Mouse (Mus musculus): ENCODE data around the gene Sox2.

Gene Sox2

GRCm38 (mm10) chr3:34649726-34650620 is at the start of gene Sox2:
Gene Sox2 (plus strand): TSS chr3:34650405.
- no peak for DNase-seq (ENCODE audit: low spot score in 2 of 2)

DNA sequence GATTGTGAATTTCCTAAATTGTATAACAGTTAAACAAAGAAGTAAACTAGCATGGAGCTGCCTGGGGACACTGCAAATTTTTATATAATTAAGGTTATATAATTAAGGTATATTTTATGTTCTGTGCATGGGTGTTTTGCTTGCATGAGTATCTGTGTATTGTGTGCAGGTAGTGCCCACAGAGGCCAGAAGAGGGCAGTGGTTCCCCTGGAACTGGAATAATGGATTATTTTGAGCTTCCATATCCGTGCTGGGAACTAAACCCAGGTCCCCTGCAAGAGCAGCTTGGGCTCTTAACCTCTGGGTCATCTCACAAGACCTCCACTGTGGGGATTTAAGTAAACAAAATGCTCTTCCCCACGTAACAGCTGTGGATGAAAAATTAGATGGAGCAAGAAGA is 49.1 kb upstream of the Sox2 start:
- no peak for DNase-seq (ENCODE audit: low spot score in 2 of 2)

DNA sequence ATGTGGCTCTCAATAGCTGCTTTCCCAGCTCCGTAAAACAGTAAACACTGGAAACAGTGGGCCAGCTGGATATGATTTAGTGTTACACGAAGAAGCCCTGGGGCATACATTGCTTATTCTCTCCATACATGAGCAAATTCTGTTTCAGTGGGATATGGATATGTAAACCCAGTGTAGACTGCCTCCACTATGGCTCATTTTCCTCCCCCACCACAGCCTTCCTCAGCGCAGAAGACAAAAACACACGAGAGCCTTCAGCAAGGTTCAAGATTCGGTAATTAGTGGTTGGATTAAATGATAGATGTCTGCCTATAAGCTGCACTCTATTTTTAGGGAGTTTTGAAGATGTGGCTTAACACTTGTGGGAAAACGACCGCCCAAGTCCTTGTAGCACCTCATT is 36.1 kb upstream of the Sox2 start:
- DNase-seq (ENCODE audit: low spot score in 2 of 2) = no peak

DNA sequence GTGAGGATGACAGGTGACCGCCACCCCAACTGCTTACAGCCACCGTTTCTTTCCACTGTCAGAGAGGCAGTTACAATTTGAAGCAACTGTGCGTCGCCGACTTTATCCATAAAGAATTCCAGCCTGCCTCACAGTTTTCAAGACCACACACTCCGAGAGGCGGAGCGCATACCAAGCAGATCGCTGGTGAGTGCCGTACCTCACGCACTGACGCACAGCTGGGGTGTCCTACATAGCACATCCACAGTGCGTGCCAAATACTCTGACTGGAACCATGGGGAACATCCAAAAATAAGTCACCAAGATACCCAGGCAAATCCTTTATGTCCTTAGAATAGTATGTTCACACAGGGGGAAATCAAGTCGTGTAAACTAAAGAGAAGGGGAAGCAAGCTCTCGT is 34.7 kb upstream of the Sox2 start:
- DNase-seq (ENCODE audit: low spot score in 2 of 2) = no peak

GRCm38 (mm10) chr3:34618934-34619333 is 31.3 kb upstream of the Sox2 start:
- no peak for DNase-seq (ENCODE audit: low spot score in 2 of 2)

GRCm38 (mm10) chr3:34620121-34620520 is 30.1 kb upstream of the Sox2 start:
- no peak for DNase-seq (ENCODE audit: low spot score in 2 of 2)

DNA sequence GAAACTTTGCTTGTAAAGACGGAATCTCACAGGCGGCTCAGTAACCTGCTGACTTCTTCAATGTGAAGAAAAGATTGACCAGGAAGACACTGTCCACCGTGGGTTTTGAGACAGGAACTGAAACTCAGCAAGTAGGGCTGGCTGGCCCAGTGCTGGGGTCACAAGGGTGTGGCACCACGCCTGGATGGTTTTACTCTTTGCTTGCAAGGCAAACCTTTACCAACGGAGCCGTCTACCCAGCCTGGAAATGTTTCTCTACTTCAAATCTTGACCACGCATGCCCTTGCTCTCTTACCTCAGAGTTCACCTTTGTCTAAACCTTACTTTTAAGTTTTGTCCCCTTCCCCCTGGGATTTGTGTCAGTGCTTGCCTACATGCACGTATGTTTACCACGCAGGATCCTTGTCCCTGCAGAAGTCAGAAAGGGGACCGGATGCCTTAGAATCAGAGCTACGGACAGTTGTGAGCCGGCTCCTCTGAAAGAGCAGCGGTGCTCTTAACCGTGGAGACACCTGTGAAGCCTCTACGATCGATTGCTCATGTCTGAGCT is 25.4 kb upstream of the Sox2 start:
- no peak for DNase-seq (ENCODE audit: low spot score in 2 of 2)

DNA sequence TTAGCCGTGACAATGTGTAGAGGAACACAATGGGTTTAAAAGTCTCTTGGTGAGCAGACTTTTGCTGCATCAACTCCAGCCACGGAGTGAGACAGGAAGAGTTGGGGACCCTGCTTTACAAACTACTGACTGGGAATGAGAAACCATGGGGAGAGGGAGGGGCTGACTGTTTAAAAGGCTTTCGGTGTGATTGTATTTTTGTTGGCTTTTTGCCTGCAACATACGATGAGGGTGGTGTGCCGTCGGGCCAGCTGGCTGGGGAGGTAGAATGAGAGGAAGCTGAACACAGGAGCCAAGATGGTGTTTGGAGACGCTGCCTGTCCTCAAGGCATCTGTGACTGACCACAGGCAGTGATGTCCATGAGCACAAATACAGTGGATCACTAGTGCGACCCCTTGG is 23.7 kb upstream of the Sox2 start:
- no peak for DNase-seq (ENCODE audit: low spot score in 2 of 2)

DNA sequence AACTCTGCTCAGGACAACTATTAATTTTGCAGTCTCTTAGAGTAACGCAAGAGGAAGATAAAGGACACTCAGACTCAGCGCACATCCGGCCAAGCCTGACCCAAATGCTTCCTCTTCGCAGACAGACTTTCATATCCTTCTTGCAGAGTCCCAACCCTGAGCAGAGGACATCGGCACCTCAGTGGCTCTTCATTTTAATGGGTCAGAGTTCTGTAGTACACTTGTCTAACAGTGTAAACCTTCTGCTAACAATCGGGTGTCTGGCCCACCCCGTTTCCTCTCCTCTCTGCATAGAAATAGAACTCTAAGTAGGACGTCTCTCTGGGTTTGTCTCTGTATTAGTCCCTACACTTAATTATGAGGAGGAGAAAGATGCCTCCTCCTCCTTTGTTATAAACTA is 20.2 kb upstream of the Sox2 start:
- DNase-seq (ENCODE audit: low spot score in 2 of 2) = no peak

DNA sequence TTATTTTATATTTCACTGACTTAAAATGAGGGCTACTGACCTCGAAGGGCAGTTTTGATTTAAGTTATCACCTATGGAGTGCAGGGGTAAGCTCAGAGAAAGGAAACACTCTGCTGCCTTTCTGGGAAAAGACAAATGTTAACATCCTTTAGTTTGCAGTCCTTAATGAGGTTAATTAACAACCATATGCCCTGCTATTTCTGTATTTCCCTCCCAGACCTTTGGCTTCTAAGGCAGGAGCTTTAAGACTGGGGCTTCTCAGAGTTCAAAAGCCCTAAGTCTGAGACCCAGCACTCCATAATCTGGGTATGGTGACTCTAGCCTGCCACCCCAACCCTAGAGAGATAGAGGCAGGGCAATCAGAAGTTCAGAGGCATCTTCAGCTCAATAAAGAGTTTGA is 19.5 kb upstream of the Sox2 start:
- DNase-seq (ENCODE audit: low spot score in 2 of 2) = no peak

DNA sequence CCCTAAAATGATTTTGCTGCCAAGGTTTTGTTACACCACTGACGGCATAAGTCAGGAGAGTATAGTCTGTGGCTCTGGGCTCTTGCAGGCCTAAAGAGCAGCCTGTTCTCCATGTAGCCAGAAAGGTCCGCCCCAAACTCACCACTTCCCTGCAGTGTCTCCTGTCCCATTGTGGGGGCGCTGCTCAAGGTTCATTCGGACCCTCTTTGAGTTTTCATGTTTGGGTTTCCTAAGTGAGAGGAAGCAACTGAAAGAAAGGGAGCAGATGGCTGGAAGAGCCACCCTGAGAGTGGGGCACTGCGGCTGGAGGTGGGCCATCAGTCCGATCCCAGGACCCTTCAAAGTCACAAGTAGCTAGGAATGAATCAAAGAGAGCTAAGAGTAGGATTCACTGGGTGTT is 13.2 kb upstream of the Sox2 start:
- DNase-seq (ENCODE audit: low spot score in 2 of 2) = no peak

- no peak for DNase-seq (ENCODE audit: low spot score in 2 of 2)
These were observed 12.7 kb upstream of the Sox2 start for GRCm38 (mm10) chr3:34637481-34637880.

DNA sequence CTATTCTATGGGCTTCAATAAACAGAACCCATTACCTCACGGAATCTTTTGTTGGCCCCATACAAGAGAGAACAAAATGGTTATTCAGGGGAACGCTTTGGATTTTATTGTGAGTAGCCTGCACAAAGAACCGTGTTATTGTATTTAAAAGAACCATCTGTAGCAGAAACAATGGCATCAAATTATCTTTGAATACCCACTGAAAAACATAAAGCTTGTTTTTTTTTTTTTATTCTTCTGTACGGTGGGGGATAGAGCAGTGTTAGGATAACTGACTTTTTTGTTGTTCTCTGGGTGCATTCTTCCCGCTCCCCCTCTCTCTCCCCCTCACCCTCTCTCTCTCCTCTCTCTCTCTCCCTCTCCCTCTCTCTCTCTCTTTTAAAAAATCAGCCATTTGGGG is 12.3 kb upstream of the Sox2 start:
- no peak for DNase-seq (ENCODE audit: low spot score in 2 of 2)

- DNase-seq (ENCODE audit: low spot score in 2 of 2) = no peak
These were observed 11.9 kb upstream of the Sox2 start for GRCm38 (mm10) chr3:34638344-34638743.

- no peak for DNase-seq (ENCODE audit: low spot score in 2 of 2)
These were observed 11.0 kb upstream of the Sox2 start for GRCm38 (mm10) chr3:34639031-34639872.

- no peak for DNase-seq (ENCODE audit: low spot score in 2 of 2)
These were observed 10.3 kb upstream of the Sox2 start for GRCm38 (mm10) chr3:34639873-34640270.

GRCm38 (mm10) chr3:34640276-34640675 is 9.9 kb upstream of the Sox2 start:
- no peak for DNase-seq (ENCODE audit: low spot score in 2 of 2)

DNA sequence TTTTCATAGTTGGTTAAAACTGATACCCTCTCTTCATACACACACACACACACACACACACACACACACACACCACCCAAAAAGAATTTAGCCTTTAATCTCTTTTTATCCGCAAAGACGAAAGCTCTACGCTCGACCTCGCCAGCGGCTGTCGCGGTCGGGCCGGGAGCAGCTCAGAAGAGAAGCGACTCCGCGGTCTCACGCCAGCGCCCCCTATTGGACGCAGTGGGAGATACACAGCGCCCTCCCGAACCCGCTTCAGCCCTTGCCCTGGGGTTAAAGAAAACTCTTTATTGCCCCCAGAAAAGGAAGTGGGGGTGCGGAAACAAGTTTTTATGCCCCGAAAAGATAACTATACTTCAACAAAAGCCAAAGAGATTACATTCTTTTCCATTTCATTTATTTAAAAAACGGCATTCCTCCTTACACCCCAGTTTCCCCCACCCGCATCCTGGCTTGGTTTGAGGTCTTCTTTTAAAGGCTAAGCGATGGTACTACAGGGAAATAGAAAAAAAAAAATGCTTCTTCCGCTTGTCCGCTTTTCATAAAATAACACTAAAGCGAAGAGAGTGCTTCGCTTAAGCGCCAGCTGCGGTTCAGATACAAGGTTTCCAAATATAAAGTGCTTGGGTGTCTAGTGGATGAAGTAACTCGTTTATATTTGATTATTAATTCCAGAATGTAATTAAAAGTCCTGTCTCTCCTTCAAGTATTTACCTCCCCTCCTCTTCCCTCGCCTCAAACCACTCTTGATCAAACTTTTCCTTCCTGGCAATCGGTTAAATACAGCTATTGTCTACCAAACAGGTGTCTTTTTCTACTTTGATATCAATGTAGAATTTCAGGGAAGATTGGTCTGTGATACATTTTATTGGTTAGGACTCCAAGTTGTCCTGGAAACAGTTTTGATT is 9.3 kb upstream of the Sox2 start:
- no peak for DNase-seq (ENCODE audit: low spot score in 2 of 2)

DNA sequence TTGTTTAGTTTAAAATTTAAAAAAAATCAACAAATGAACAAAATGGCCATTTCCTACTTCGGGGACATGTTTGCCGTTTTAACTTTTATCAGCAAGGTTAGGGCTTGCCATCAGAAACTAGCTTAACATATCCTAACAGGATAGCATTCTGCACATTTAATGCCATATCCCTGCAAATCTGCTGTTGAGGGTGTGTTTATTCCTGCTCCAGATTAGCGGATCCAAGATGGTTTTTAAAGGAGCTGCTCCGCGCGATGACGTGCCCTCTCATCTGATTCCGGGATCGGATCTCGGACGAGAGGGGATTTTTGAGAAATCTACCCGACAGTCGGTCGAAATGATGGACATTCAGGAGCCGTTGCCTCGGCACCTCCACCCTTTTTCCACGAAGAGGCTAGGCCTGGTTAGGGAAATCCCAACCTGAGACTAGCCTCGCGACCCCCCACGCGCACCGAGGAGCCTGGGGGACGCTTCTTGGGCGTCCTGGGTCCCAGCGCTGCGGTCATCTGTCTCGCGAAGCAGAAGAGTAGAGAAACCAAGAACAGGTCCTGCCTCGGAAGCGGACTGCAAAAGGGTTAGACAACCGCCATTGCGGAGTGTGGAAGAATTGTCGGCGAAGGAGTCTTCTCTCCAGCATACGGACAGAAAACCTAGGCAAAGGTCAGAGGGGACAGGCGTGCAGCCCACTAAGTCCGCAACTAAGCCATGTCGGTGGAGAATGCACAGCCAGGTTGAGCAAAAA is 8.3 kb upstream of the Sox2 start:
- DNase-seq (ENCODE audit: low spot score in 2 of 2) = no peak

DNA sequence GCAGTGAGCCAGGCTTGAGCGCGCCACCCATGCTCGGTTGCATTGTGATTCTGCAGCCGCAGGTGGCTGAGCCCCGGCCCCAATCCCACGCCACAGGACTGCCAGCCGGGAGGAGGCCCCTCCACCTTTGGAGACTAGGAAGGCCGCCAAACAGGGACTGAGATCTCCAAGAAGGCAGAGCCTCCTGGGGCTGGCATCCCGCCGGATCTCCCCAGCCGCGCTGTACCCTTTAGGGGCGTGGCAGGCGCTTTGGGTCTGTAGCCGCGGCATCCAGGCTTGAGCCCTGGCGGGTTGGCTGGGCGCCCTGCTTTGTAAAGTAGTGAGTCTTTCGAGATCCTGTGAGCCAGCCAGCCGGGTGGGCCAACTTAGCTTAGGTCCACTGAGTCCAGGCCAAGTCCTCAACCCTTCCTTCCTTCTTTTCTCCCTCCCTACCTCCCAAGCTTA is 7.7 kb upstream of the Sox2 start:
- DNase-seq (ENCODE audit: low spot score in 2 of 2) = no peak

DNA sequence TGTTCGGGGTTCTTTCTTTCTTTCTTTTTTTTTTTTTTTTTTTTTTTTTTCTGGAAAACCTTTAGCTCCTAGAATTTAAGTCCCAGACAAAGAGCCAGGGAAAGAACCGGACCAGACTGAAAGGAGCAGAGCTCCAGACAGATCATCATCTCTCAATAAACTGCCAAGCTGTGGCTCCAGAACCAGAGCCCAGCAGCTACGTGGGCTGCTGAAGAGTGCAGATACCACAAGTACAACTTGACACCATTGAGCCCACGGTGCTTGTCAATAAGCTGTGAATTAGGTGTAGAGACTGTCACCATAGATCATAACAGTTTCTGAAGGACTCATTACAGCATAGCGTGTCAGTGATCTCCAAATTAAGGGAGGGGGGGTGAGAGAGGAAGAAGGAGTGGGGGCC is 7.1 kb upstream of the Sox2 start:
- DNase-seq (ENCODE audit: low spot score in 2 of 2) = no peak

All from spleen, postnatal 14 days (tissue).